ENCODE assay signal across 8 mouse cellular contexts in the genomic region with DNA sequence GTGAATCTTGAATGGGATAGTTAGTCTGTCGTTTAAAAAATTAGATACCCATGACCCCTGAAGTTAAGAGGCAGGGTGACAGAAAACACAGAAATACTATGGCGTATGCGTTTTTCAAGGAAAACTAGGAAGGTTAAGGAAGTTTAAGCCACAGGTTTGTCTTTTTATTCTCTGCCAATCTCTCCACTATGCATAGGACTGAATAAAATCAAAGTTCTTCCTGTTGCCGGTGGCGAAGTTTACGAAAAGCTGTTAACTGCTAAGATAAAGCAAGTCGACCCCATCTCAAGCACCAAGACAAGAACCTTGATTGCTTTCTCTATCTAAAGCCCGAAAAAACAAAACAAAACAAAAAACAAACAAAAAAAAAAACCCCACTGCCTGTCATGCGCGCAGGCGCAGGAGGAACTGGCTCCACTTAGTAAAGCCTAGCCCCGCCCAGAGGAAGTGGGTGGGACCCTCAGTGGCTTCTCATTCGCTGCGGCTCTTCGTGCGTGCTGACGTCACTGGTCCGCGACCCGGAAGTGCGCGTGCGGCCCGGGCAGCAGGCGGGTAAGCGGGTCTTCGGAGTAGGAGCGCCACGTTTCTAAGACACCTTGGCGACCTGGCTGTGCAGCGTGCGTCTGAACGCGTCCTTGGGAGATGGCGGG. TPM values are rescaled to one million over a fixed set of nuclear protein-coding genes. Genes with fewer than 3 reads are reported as not detected.
DNase-seq lines count a peak whose midpoint lies in the region; ATAC-seq and TF ChIP-seq lines count a peak whose summit lies in the region.

A gene (plus strand): TSS at position 481 of the 650 bp plus-strand sequence.

- no peak for TF ChIP-seq EP300 in ES-Bruce4 (IDR thresholded peaks at IDR 0.05; ENCODE audit: insufficient read depth, low read depth, low read length)
- no peak for TF ChIP-seq EP300 in liver, postnatal 0 days (IDR thresholded peaks at IDR 0.05; ENCODE audit: low read depth)

- peak within 1 kb of the TSS; percentile 77 for H3K9ac ChIP-seq in ES-Bruce4 (ENCODE audit: low read depth, poor library complexity, severe bottlenecking)
- peak within 1 kb of the TSS; percentile 72 for H3K9ac ChIP-seq in forebrain, embryonic 13.5 days
- H3K9ac ChIP-seq in liver, postnatal 0 days (replicated peaks), result peak within 1 kb of the TSS; percentile 85
- peak within 1 kb of the TSS; percentile 47 for H3K9ac ChIP-seq in neural tube, embryonic 14.5 days (replicated peaks; ENCODE audit: low read depth, low read length)

- no peaks in the 10 kb centered on the region for H3K9me3 ChIP-seq in ES-Bruce4 (replicated peaks; ENCODE audit: control insufficient read depth, insufficient read depth, low read length, poor library complexity, severe bottlenecking)
- no peaks in the 10 kb centered on the region for H3K9me3 ChIP-seq in forebrain, embryonic 13.5 days (replicated peaks)
- no peaks in the 10 kb centered on the region for H3K9me3 ChIP-seq in liver, postnatal 0 days (ENCODE audit: low read length)
- no peaks in the 10 kb centered on the region for H3K9me3 ChIP-seq in neural tube, embryonic 14.5 days (ENCODE audit: control insufficient read depth, low read length)

- H3K27ac ChIP-seq in ES-Bruce4 (ENCODE audit: insufficient read depth, low read length), result no peak within 1 kb of the TSS
- H3K27ac ChIP-seq in forebrain, embryonic 13.5 days, result no peak within 1 kb of the TSS
- H3K27ac ChIP-seq in liver, postnatal 0 days (ENCODE audit: low read depth), result peak within 1 kb of the TSS; percentile 84
- peak within 1 kb of the TSS; percentile 55; the same call in 1 of the 2 replicates for H3K27ac ChIP-seq in neural tube, embryonic 14.5 days (ENCODE audit: low read depth, low read length)

- WGBS in forebrain, embryonic 13.5 days, result 8% methylated on average over 35 of the region's 35 CpGs
- whole genome bisulfite sequencing in large intestine, adult 2 months, result 6% methylated on average over 35 of the region's 35 CpGs
- WGBS in liver, postnatal 0 days (ENCODE audit: insufficient replicate concordance), result 7% methylated on average over 35 of the region's 35 CpGs
- 9% methylated on average over 35 of the region's 35 CpGs for WGBS in neural tube, embryonic 14.5 days

- H3K36me3 ChIP-seq in ES-Bruce4 (ENCODE audit: control insufficient read depth, insufficient read depth, low read length, poor library complexity, severe bottlenecking), result peaks cover 19% of the 10 kb centered on the region
- H3K36me3 ChIP-seq in forebrain, embryonic 13.5 days (ENCODE audit: poor library complexity, severe bottlenecking), result peaks cover 17% of the 10 kb centered on the region
- H3K36me3 ChIP-seq in liver, postnatal 0 days (replicated peaks; ENCODE audit: insufficient read depth, low read length), result peaks cover 17% of the 10 kb centered on the region
- H3K36me3 ChIP-seq in neural tube, embryonic 14.5 days (ENCODE audit: control insufficient read depth, insufficient read depth, low read length), result no peaks in the 10 kb centered on the region

- ATAC-seq in cerebellum, adult (ENCODE audit: insufficient number of reproducible peaks, low FRiP score, low TSS enrichment), result peak; percentile 99
- peak; percentile 100 for ATAC-seq in forebrain, embryonic 13.5 days
- ATAC-seq in liver, postnatal 0 days, result peak; percentile 100
- peak; percentile 100 for ATAC-seq in neural tube, embryonic 14.5 days (ENCODE audit: low read depth)

- H3K4me1 ChIP-seq in ES-Bruce4 (ENCODE audit: control insufficient read depth, insufficient read depth, low read length), result no peaks in the 10 kb centered on the region
- H3K4me1 ChIP-seq in forebrain, embryonic 13.5 days, result peaks cover 13% of the 10 kb centered on the region
- peaks cover 10% of the 10 kb centered on the region for H3K4me1 ChIP-seq in liver, postnatal 0 days (ENCODE audit: insufficient read depth)
- peaks cover 7% of the 10 kb centered on the region for H3K4me1 ChIP-seq in neural tube, embryonic 14.5 days (ENCODE audit: control insufficient read depth, insufficient read depth, low read length)

- peak; percentile 98 to 99 for DNase-seq in heart, postnatal 10 days
- DNase-seq in large intestine, adult 2 months (ENCODE audit: low read depth, low spot score), result peak; percentile 84
- peak; percentile 99 for DNase-seq in liver, postnatal 0 days
- DNase-seq in testis, postnatal 10 days (ENCODE audit: low spot score), result peak; percentile 99

- peak within 1 kb of the TSS; percentile 98 for H3K4me3 ChIP-seq in ES-Bruce4 (ENCODE audit: low read depth, low read length)
- peak within 1 kb of the TSS; percentile 87 for H3K4me3 ChIP-seq in forebrain, embryonic 13.5 days
- H3K4me3 ChIP-seq in liver, postnatal 0 days (ENCODE audit: low read depth, low read length), result peak within 1 kb of the TSS; percentile 95
- H3K4me3 ChIP-seq in neural tube, embryonic 14.5 days (ENCODE audit: low read depth, low read length), result peak within 1 kb of the TSS; percentile 88

- TF ChIP-seq POLR2A in ES-Bruce4 (IDR thresholded peaks at IDR 0.05; ENCODE audit: insufficient read depth, low read length), result peak; percentile 13

- TF ChIP-seq CTCF in ES-Bruce4 (IDR thresholded peaks at IDR 0.05; ENCODE audit: low read depth, low read length), result no peak
- no peak for TF ChIP-seq CTCF in liver, postnatal 0 days (IDR thresholded peaks at IDR 0.05; ENCODE audit: low read depth)

- H3K27me3 ChIP-seq in ES-Bruce4 (ENCODE audit: control insufficient read depth, insufficient read depth, low read length, poor library complexity, severe bottlenecking), result no peaks in the 10 kb centered on the region
- no peaks in the 10 kb centered on the region for H3K27me3 ChIP-seq in forebrain, embryonic 13.5 days
- H3K27me3 ChIP-seq in liver, postnatal 0 days (ENCODE audit: insufficient read depth, low read length), result 0 out of 2 replicates have a peak, but pooled peaks cover under 1% of the 10 kb centered on the region
- no peaks in the 10 kb centered on the region for H3K27me3 ChIP-seq in neural tube, embryonic 14.5 days (ENCODE audit: control insufficient read depth, insufficient read depth, low read length)

- intact Hi-C loops in heart, postnatal 10 days (cut with DNase I), result loop anchor here (5.0 kb wide), 1 partner anchor 34 kb away; a partner anchor contains a TSS

- peak within 1 kb of the TSS; percentile 95 for H3K4me2 ChIP-seq in forebrain, embryonic 13.5 days
- H3K4me2 ChIP-seq in liver, postnatal 0 days (ENCODE audit: low read depth, low read length), result peak within 1 kb of the TSS; percentile 93
- H3K4me2 ChIP-seq in neural tube, embryonic 14.5 days (ENCODE audit: low read depth, low read length), result peak within 1 kb of the TSS; percentile 95

RNA-seq across cellular contexts. Expression of the gene that starts here (rescaled TPM):
- 50.2 and 53.9 TPM in 2 replicates for polyA plus RNA-seq in ES-Bruce4 (2011; ENCODE audit: insufficient read depth, insufficient read length, low read depth, missing spikeins)
- polyA plus RNA-seq in forebrain, embryonic 13.5 days (2015; fragmentation: Nextera tagmentation; extraction: Ambion mirVana), result 70.1 and 73.2 TPM in 2 replicates
- total RNA-seq in heart, postnatal 10 days (2021), result 10 to 100 TPM; 34.9 to 35.7 TPM
- polyA plus RNA-seq in large intestine, adult 2 months (2012; rRNA removed), result 5.7 and 8.8 TPM in 2 replicates
- 21.5 and 25.8 TPM in 2 replicates for polyA plus RNA-seq in liver, postnatal 0 days (2015; fragmentation: Nextera tagmentation; extraction: Ambion mirVana)
- polyA plus RNA-seq in neural tube, embryonic 14.5 days (2014; fragmentation: Nextera tagmentation; extraction: Ambion mirVana), result 62.9 and 69.0 TPM in 2 replicates

Comparison
In these comparisons a context has a peak if more than half of its experiments do, and no peak if none do; other contexts are left out.
1. H3K27ac ChIP-seq: peak in liver, postnatal 0 days (single experiment) and neural tube, embryonic 14.5 days (single experiment); none in ES-Bruce4 (single experiment) and forebrain, embryonic 13.5 days (single experiment).
2. Peak in every context shown above with its lines, with median percentiles within 50 percentile points of each other: H3K4me3 ChIP-seq, H3K9ac ChIP-seq, ATAC-seq, H3K4me2 ChIP-seq and DNase-seq.